Mouse (Mus musculus): ENCODE measurements around the gene Vmn1r79. TPM values are rescaled to one million over a fixed set of nuclear protein-coding genes. Genes with fewer than 3 reads are reported as not detected.
"Not testable (repeated sequence)": the region's sequence is repeated elsewhere in the genome, so short reads cannot be mapped to it uniquely, and the experiment has no call there.

The Vmn1r79 gene
- polyA plus RNA-seq (2016; fragmentation: Nextera tagmentation; extraction: Ambion mirVana): not detected in 2 replicates

GRCm38 (mm10) chr7:12170979-12171378 is at the start of gene Vmn1r79:
Gene Vmn1r79, plus strand, starts transcription at chr7:12171279.
- not testable (repeated sequence) for H3K4me3 ChIP-seq; H3K9me3 ChIP-seq; H3K36me3 ChIP-seq; H3K4me1 ChIP-seq (replicated peaks); H3K27ac ChIP-seq; DNase-seq (ENCODE audit: low spot score); H3K27me3 ChIP-seq (ENCODE audit: insufficient read depth, poor library complexity, severe bottlenecking)

GRCm38 (mm10) chr7:12149957-12150356 is 21.1 kb upstream of the Vmn1r79 start, which contains the start of gene Vmn1r78:
Gene Vmn1r78, plus strand, starts transcription at chr7:12150257.
- no peaks in the 10 kb centered on the region for H3K36me3 ChIP-seq
- H3K4me3 ChIP-seq: no peak within 1 kb of the TSS
- H3K27ac ChIP-seq: no peak within 1 kb of the TSS
- 76% methylated on average over 2 of the region's 2 CpGs for WGBS
- H3K27me3 ChIP-seq (ENCODE audit: insufficient read depth, poor library complexity, severe bottlenecking): no peaks in the 10 kb centered on the region
- no peak for DNase-seq (ENCODE audit: low spot score)
- no peaks in the 10 kb centered on the region for H3K9me3 ChIP-seq
- H3K4me1 ChIP-seq (replicated peaks): no peaks in the 10 kb centered on the region

DNA sequence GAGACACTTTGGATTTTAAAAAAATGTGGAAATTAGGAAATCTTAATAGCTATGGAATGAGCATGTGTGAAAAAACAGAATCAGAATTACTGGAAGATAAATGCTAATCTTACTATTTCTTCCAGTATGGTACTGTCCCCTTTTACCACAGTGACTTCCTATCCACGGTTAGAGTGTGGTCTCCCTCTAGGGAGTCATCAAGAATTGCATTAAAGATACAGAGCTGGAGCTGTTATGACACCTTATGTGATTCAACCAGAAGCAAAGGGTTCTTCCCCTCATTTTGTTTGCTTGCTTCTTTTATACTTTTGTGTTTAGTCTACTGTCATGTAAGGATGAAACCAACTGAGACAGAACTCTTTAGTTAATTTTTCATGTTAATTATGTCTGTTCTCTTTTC is 14.6 kb upstream of the Vmn1r79 start:
- not testable (repeated sequence) for H3K27ac ChIP-seq; H3K4me1 ChIP-seq (replicated peaks); H3K4me3 ChIP-seq; H3K27me3 ChIP-seq (ENCODE audit: insufficient read depth, poor library complexity, severe bottlenecking); DNase-seq (ENCODE audit: low spot score); H3K36me3 ChIP-seq; H3K9me3 ChIP-seq
- WGBS: 55% methylated on average over 1 of the region's 1 CpGs

GRCm38 (mm10) chr7:12172926-12173325 is 1.8 kb downstream of the Vmn1r79 start:
- not testable (repeated sequence) for H3K27ac ChIP-seq; H3K4me3 ChIP-seq; DNase-seq (ENCODE audit: low spot score); H3K9me3 ChIP-seq; H3K4me1 ChIP-seq (replicated peaks); H3K27me3 ChIP-seq (ENCODE audit: insufficient read depth, poor library complexity, severe bottlenecking); H3K36me3 ChIP-seq
- WGBS: 64% methylated on average over 2 of the region's 2 CpGs

GRCm38 (mm10) chr7:12188986-12189385 is 17.9 kb downstream of the Vmn1r79 start, which contains the start of gene Vmn1r80:
Gene Vmn1r80, plus strand, starts transcription at chr7:12189286.
- Histone ChIP-seq H3K9me3 (no peaks in the 10 kb centered on the region; the same call in 1 of the 2 replicates), H3K36me3 (no peaks in the 10 kb centered on the region), H3K27ac (no peak within 1 kb of the TSS), H3K27me3 (ENCODE audit: insufficient read depth, poor library complexity, severe bottlenecking) (no peaks in the 10 kb centered on the region), H3K4me1 (replicated peaks) (no peaks in the 10 kb centered on the region), H3K4me3 (no peak within 1 kb of the TSS)
- WGBS: 79% methylated on average over 1 of the region's 1 CpGs
- no peak for DNase-seq (ENCODE audit: low spot score)

- Histone ChIP-seq H3K4me3 (no peak overlapping the region), H3K27me3 (ENCODE audit: insufficient read depth, poor library complexity, severe bottlenecking) (no peaks in the 10 kb centered on the region), H3K36me3 (no peaks in the 10 kb centered on the region), H3K27ac (no peak overlapping the region), H3K4me1 (replicated peaks) (no peaks in the 10 kb centered on the region), H3K9me3 (peaks cover 12% of the 10 kb centered on the region)
- WGBS: 67% methylated on average over 2 of the region's 2 CpGs
- no peak for DNase-seq (ENCODE audit: low spot score)
Observed at GRCm38 (mm10) chr7:12204141-12204540, 33.1 kb downstream of the Vmn1r79 start.

Other genes with a start within 250 kb of the Vmn1r79 start
- gene Vmn1r76, start 233.1 kb upstream of the Vmn1r79 start, polyA plus RNA-seq (2016; fragmentation: Nextera tagmentation; extraction: Ambion mirVana): not detected in 2 replicates
- gene Vmn1r77, start 134.5 kb upstream of the Vmn1r79 start, polyA plus RNA-seq (2016; fragmentation: Nextera tagmentation; extraction: Ambion mirVana): not detected in 2 replicates
- not detected in 2 replicates for gene Vmn1r78, start 21.0 kb upstream of the Vmn1r79 start, polyA plus RNA-seq (2016; fragmentation: Nextera tagmentation; extraction: Ambion mirVana)
- gene Vmn1r80, start 18.0 kb downstream of the Vmn1r79 start, polyA plus RNA-seq (2016; fragmentation: Nextera tagmentation; extraction: Ambion mirVana): not detected in 2 replicates
- gene Vmn1r81, start 97.0 kb downstream of the Vmn1r79 start, polyA plus RNA-seq (2016; fragmentation: Nextera tagmentation; extraction: Ambion mirVana): not detected in 2 replicates
- not detected in 2 replicates for gene Vmn1r82, start 129.2 kb downstream of the Vmn1r79 start, polyA plus RNA-seq (2016; fragmentation: Nextera tagmentation; extraction: Ambion mirVana)
- gene Vmn1r83, start 158.2 kb downstream of the Vmn1r79 start, polyA plus RNA-seq (2016; fragmentation: Nextera tagmentation; extraction: Ambion mirVana): not detected in 2 replicates
- gene Vmn1r84, start 198.0 kb downstream of the Vmn1r79 start, polyA plus RNA-seq (2016; fragmentation: Nextera tagmentation; extraction: Ambion mirVana): not detected in 2 replicates

Measured in hindbrain, embryonic 10.5 days (tissue).